Mouse (Mus musculus): ENCODE measurements around the gene Slc7a11. TPM values are rescaled to one million over a fixed set of nuclear protein-coding genes. Genes with fewer than 3 reads are reported as not detected.

Slc7a11 gene
- total and polyA plus RNA-seq, 2 experiments from 2014 or later = 3.9 to 21.7 TPM

- Histone ChIP-seq H3K4me2 (ENCODE audit: low read depth, low read length, poor library complexity, severe bottlenecking) (peak overlapping the region; percentile 45), H3K36me3 (ENCODE audit: insufficient read depth, low read length) (no peaks in the 10 kb centered on the region), H3K9ac (replicated peaks; ENCODE audit: low read length, poor library complexity, severe bottlenecking) (0 out of 2 replicates have a peak overlapping the region, but pooled peaks have one; percentile 19), H3K9me3 (ENCODE audit: low read length) (no peaks in the 10 kb centered on the region), H3K4me1 (ENCODE audit: insufficient read depth, low read length) (no peaks in the 10 kb centered on the region; the same call in 1 of the 2 replicates), H3K27me3 (ENCODE audit: insufficient read depth, low read length) (no peaks in the 10 kb centered on the region), H3K27ac (ENCODE audit: low read depth, low read length) (no peak overlapping the region), H3K4me3 (ENCODE audit: low read depth, low read length) (peak overlapping the region; percentile 32)
- DNase-seq (ENCODE audit: low spot score) = peak; percentile 95
- peak; percentile 76; the same call in 1 of the 2 replicates for ATAC-seq (ENCODE audit: low FRiP score)
- WGBS = 13% methylated on average over 10 of the region's 10 CpGs
- TF ChIP-seq CTCF (IDR thresholded peaks at IDR 0.05) = peak; percentile 95
Observed at GRCm38 (mm10) chr3:50381160-50381860, 62.1 kb downstream of the Slc7a11 start.

GRCm38 (mm10) chr3:50379942-50380341 lies 63.5 kb downstream of the Slc7a11 start:
- Histone ChIP-seq H3K4me1 (ENCODE audit: insufficient read depth, low read length) (no peaks in the 10 kb centered on the region; the same call in 1 of the 2 replicates), H3K27ac (ENCODE audit: low read depth, low read length) (no peak overlapping the region), H3K4me2 (ENCODE audit: low read depth, low read length, poor library complexity, severe bottlenecking) (no peak overlapping the region), H3K36me3 (ENCODE audit: insufficient read depth, low read length) (no peaks in the 10 kb centered on the region), H3K9me3 (ENCODE audit: low read length) (no peaks in the 10 kb centered on the region), H3K4me3 (ENCODE audit: low read depth, low read length) (no peak overlapping the region), H3K27me3 (ENCODE audit: insufficient read depth, low read length) (no peaks in the 10 kb centered on the region), H3K9ac (replicated peaks; ENCODE audit: low read length, poor library complexity, severe bottlenecking) (no peak overlapping the region)
- ATAC-seq (ENCODE audit: low FRiP score) (no peak), DNase-seq (ENCODE audit: low spot score) (no peak)
- 83% methylated on average over 8 of the region's 8 CpGs for WGBS
- no peak for TF ChIP-seq CTCF (IDR thresholded peaks at IDR 0.05)

DNA sequence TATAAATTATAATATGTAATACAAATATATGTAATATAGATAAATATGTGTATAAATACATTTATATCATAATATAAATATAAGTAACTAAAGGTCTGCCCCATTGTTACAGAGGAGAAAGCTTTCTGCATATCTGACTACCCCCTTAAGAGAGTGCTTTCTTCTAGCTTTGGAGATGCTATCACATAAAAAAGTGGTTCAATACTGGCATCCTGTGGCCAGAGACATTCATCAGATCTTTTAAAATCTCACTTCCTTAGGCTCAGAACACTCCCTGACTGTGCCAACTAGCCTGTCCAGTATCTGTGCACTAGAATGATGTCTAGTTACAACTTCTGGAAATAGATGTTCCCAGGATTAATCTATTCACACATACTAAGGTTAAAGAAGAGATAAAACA lies 67.9 kb downstream of the Slc7a11 start:
- H3K4me1 ChIP-seq (ENCODE audit: insufficient read depth, low read length) = no peaks in the 10 kb centered on the region
- H3K4me2 ChIP-seq (ENCODE audit: low read depth, low read length, poor library complexity, severe bottlenecking) = no peak overlapping the region
- no peaks in the 10 kb centered on the region for H3K36me3 ChIP-seq (ENCODE audit: insufficient read depth, low read length)
- no peaks in the 10 kb centered on the region for H3K9me3 ChIP-seq (ENCODE audit: low read length)
- no peak overlapping the region for H3K27ac ChIP-seq (ENCODE audit: low read depth, low read length)
- peak; percentile 70 for TF ChIP-seq CTCF (IDR thresholded peaks at IDR 0.05)
- H3K4me3 ChIP-seq (ENCODE audit: low read depth, low read length) = no peak overlapping the region
- DNase-seq (ENCODE audit: low spot score) (peak; percentile 75), ATAC-seq (ENCODE audit: low FRiP score) (no peak)
- no peaks in the 10 kb centered on the region for H3K27me3 ChIP-seq (ENCODE audit: insufficient read depth, low read length)
- H3K9ac ChIP-seq (replicated peaks; ENCODE audit: low read length, poor library complexity, severe bottlenecking) = no peak overlapping the region

GRCm38 (mm10) chr3:50369791-50370190 lies 73.6 kb downstream of the Slc7a11 start:
- no peak overlapping the region for H3K4me3 ChIP-seq (ENCODE audit: low read depth, low read length)
- no peak for TF ChIP-seq CTCF (IDR thresholded peaks at IDR 0.05)
- H3K9me3 ChIP-seq (ENCODE audit: low read length) = no peaks in the 10 kb centered on the region
- H3K27ac ChIP-seq (ENCODE audit: low read depth, low read length) = no peak overlapping the region
- DNase-seq (ENCODE audit: low spot score) (no peak), ATAC-seq (ENCODE audit: low FRiP score) (no peak)
- no peaks in the 10 kb centered on the region for H3K27me3 ChIP-seq (ENCODE audit: insufficient read depth, low read length)
- H3K4me2 ChIP-seq (ENCODE audit: low read depth, low read length, poor library complexity, severe bottlenecking) = no peak overlapping the region
- 94% methylated on average over 6 of the region's 6 CpGs for WGBS
- no peak overlapping the region for H3K9ac ChIP-seq (replicated peaks; ENCODE audit: low read length, poor library complexity, severe bottlenecking)
- H3K36me3 ChIP-seq (ENCODE audit: insufficient read depth, low read length) = no peaks in the 10 kb centered on the region
- H3K4me1 ChIP-seq (ENCODE audit: insufficient read depth, low read length) = no peaks in the 10 kb centered on the region

GRCm38 (mm10) chr3:50367175-50367574 lies 76.2 kb downstream of the Slc7a11 start:
- Histone ChIP-seq H3K36me3 (ENCODE audit: insufficient read depth, low read length) (no peaks in the 10 kb centered on the region), H3K27me3 (ENCODE audit: insufficient read depth, low read length) (no peaks in the 10 kb centered on the region), H3K9me3 (ENCODE audit: low read length) (no peaks in the 10 kb centered on the region), H3K4me3 (ENCODE audit: low read depth, low read length) (no peak overlapping the region), H3K4me1 (ENCODE audit: insufficient read depth, low read length) (no peaks in the 10 kb centered on the region), H3K9ac (replicated peaks; ENCODE audit: low read length, poor library complexity, severe bottlenecking) (no peak overlapping the region), H3K4me2 (ENCODE audit: low read depth, low read length, poor library complexity, severe bottlenecking) (no peak overlapping the region), H3K27ac (ENCODE audit: low read depth, low read length) (no peak overlapping the region)
- DNase-seq (ENCODE audit: low spot score) (no peak), ATAC-seq (ENCODE audit: low FRiP score) (no peak)
- no peak for TF ChIP-seq CTCF (IDR thresholded peaks at IDR 0.05)
- 59% methylated on average over 3 of the region's 3 CpGs for WGBS

- Histone ChIP-seq H3K27ac (ENCODE audit: low read depth, low read length) (no peak overlapping the region), H3K4me3 (ENCODE audit: low read depth, low read length) (no peak overlapping the region), H3K4me1 (ENCODE audit: insufficient read depth, low read length) (no peaks in the 10 kb centered on the region), H3K27me3 (ENCODE audit: insufficient read depth, low read length) (no peaks in the 10 kb centered on the region), H3K4me2 (ENCODE audit: low read depth, low read length, poor library complexity, severe bottlenecking) (no peak overlapping the region), H3K9ac (replicated peaks; ENCODE audit: low read length, poor library complexity, severe bottlenecking) (no peak overlapping the region), H3K9me3 (ENCODE audit: low read length) (no peaks in the 10 kb centered on the region), H3K36me3 (ENCODE audit: insufficient read depth, low read length) (no peaks in the 10 kb centered on the region)
- TF ChIP-seq CTCF (IDR thresholded peaks at IDR 0.05) = no peak
- DNase-seq (ENCODE audit: low spot score) = no peak
- WGBS = 80% methylated on average over 3 of the region's 3 CpGs
- no peak for ATAC-seq (ENCODE audit: low FRiP score)
Observed at GRCm38 (mm10) chr3:50363659-50364058, 79.8 kb downstream of the Slc7a11 start.

All from midbrain, postnatal 0 days (tissue).